Mouse (Mus musculus): ENCODE data around the gene Cd300lg. TPM values are rescaled to one million over a fixed set of nuclear protein-coding genes. Genes with fewer than 3 reads are reported as not detected.
A peak's percentile ranks its signal among the peaks of the same experiment; 100 is the strongest.

Gene Cd300lg
- total RNA-seq, 2 experiments from 2014 or later = 12.8 to 13.2 TPM

- no peak for DNase-seq (ENCODE audit: low spot score in 2 of 2)
Observed at GRCm38 (mm10) chr11:102025354-102025753, 16.0 kb upstream of the Cd300lg start.

- peak in 1 of 2 experiments; percentile 29 for DNase-seq (ENCODE audit: low spot score in 2 of 2)
Observed at GRCm38 (mm10) chr11:102025991-102026660, 15.2 kb upstream of the Cd300lg start.

GRCm38 (mm10) chr11:102026694-102027360, 14.5 kb upstream of the Cd300lg start:
- peak; percentile 48 to 70 for DNase-seq (ENCODE audit: low spot score in 2 of 2)

- DNase-seq (ENCODE audit: low spot score in 2 of 2) = no peak
Observed at GRCm38 (mm10) chr11:102027361-102028017, 13.8 kb upstream of the Cd300lg start.

- DNase-seq (ENCODE audit: low spot score in 2 of 2) = no peak
Observed at GRCm38 (mm10) chr11:102028087-102028816, 13.1 kb upstream of the Cd300lg start, which contains the start of gene Mpp3. Gene Mpp3, minus strand, starts transcription at chr11:102028461.

GRCm38 (mm10) chr11:102029304-102029703, 12.0 kb upstream of the Cd300lg start:
- DNase-seq (ENCODE audit: low spot score in 2 of 2) = no peak

- no peak for DNase-seq (ENCODE audit: low spot score in 2 of 2)
Observed at GRCm38 (mm10) chr11:102029966-102030365, 11.3 kb upstream of the Cd300lg start.

- DNase-seq (ENCODE audit: low spot score in 2 of 2) = no peak
Observed at GRCm38 (mm10) chr11:102031149-102031548, 10.2 kb upstream of the Cd300lg start.

GRCm38 (mm10) chr11:102033055-102033591, 8.2 kb upstream of the Cd300lg start:
- DNase-seq (ENCODE audit: low spot score in 2 of 2) = no peak

GRCm38 (mm10) chr11:102034887-102035286, 6.4 kb upstream of the Cd300lg start:
- no peak for DNase-seq (ENCODE audit: low spot score in 2 of 2)

GRCm38 (mm10) chr11:102035456-102035960, 5.8 kb upstream of the Cd300lg start:
- DNase-seq (ENCODE audit: low spot score in 2 of 2) = no peak

GRCm38 (mm10) chr11:102036336-102036735, 5.0 kb upstream of the Cd300lg start:
- no peak for DNase-seq (ENCODE audit: low spot score in 2 of 2)

- DNase-seq (ENCODE audit: low spot score in 2 of 2) = no peak
Observed at GRCm38 (mm10) chr11:102037789-102038188, 3.5 kb upstream of the Cd300lg start.

- DNase-seq (ENCODE audit: low spot score in 2 of 2) = no peak
Observed at GRCm38 (mm10) chr11:102039487-102040137, 1.7 kb upstream of the Cd300lg start.

- DNase-seq (ENCODE audit: low spot score in 2 of 2) = peak; percentile 84 to 88
Observed at GRCm38 (mm10) chr11:102040138-102040524, 1.2 kb upstream of the Cd300lg start.

- no peak for DNase-seq (ENCODE audit: low spot score in 2 of 2)
Observed at GRCm38 (mm10) chr11:102040646-102041045, 663 bp upstream of the Cd300lg start.

- no peak for DNase-seq (ENCODE audit: low spot score in 2 of 2)
Observed at GRCm38 (mm10) chr11:102042971-102043370, 1.7 kb downstream of the Cd300lg start.

GRCm38 (mm10) chr11:102043381-102043780, 2.1 kb downstream of the Cd300lg start:
- no peak for DNase-seq (ENCODE audit: low spot score in 2 of 2)

GRCm38 (mm10) chr11:102044691-102045212, 3.4 kb downstream of the Cd300lg start:
- no peak for DNase-seq (ENCODE audit: low spot score in 2 of 2)

- DNase-seq (ENCODE audit: low spot score in 2 of 2) = no peak
Observed at GRCm38 (mm10) chr11:102046607-102047006, 5.3 kb downstream of the Cd300lg start.
